Mouse (Mus musculus) forebrain, embryonic 16.5 days (tissue): ENCODE measurements around the gene Tarm1. TPM values are rescaled to one million over a fixed set of nuclear protein-coding genes. Genes with fewer than 3 reads are reported as not detected.

Source experiments
- ATAC-seq: fragments of 200-750 bp; cut with Nextera tagmentation; 2 replicates; pipeline ENCODE4 v1.8.0; 2017; ENCODE audit warnings: mild to moderate bottlenecking, moderate library complexity
- H3K27ac ChIP-seq: fragments of 300-500 bp; sonication (generic); 2 replicates; pipeline ENCODE4 v1.5.1; 2014; ENCODE audit warnings: low read length, control low read depth
- H3K27me3 ChIP-seq: fragments of 300-500 bp; sonication (generic); replicated peaks from 2 replicates; pipeline ENCODE4 v1.6.1; 2014; ENCODE audit warnings: low read length; ENCODE audit not compliant: control insufficient read depth, insufficient read depth
- H3K36me3 ChIP-seq: fragments of 300-500 bp; sonication (generic); 2 replicates; pipeline ENCODE4 v1.6.1; 2014; ENCODE audit not compliant: control insufficient read depth, insufficient read depth
- H3K4me1 ChIP-seq: fragments of 300-500 bp; sonication (generic); replicated peaks from 2 replicates; pipeline ENCODE4 v1.6.1; 2014; ENCODE audit warnings: low read length; ENCODE audit not compliant: control insufficient read depth, insufficient read depth
- H3K4me2 ChIP-seq: fragments of 300-500 bp; sonication (generic); 2 replicates; pipeline ENCODE4 v1.6.1; 2014; ENCODE audit warnings: mild to moderate bottlenecking, low read length, control low read depth
- H3K4me3 ChIP-seq: fragments of 300-500 bp; sonication (generic); replicated peaks from 2 replicates; pipeline ENCODE4 v1.5.1; 2014; ENCODE audit warnings: mild to moderate bottlenecking, low read length, control low read depth
- H3K9ac ChIP-seq: fragments of 300-500 bp; sonication (generic); replicated peaks from 2 replicates; pipeline ENCODE4 v1.6.1; 2014; ENCODE audit warnings: low read depth, low read length, control low read depth
- H3K9me3 ChIP-seq: fragments of 300-500 bp; sonication (generic); 2 replicates; pipeline ENCODE4 v1.6.1; 2016; ENCODE audit warnings: low read length; ENCODE audit not compliant: control insufficient read depth
- WGBS: fragments of 180-500 bp; shearing (Covaris S2); extraction: QIAGEN DNeasy Blood & Tissue Kit; methylation state at CpG from one replicate; pipeline ENCODE4 v1.1.7; 2014; 5-methylcytosine and 5-hydroxymethylcytosine counted together
- polyA plus RNA-seq: library from polyadenylated mRNA; unstranded; fragments of >200 nt; fragmentation: Nextera tagmentation; extraction: Ambion mirVana; gene quantifications from 2 replicates; pipeline ENCODE4 v1.2.1, GENCODE M21; 2015

Tarm1 gene
- polyA plus RNA-seq, 1 experiment from 2014 or later: not detected

DNA sequence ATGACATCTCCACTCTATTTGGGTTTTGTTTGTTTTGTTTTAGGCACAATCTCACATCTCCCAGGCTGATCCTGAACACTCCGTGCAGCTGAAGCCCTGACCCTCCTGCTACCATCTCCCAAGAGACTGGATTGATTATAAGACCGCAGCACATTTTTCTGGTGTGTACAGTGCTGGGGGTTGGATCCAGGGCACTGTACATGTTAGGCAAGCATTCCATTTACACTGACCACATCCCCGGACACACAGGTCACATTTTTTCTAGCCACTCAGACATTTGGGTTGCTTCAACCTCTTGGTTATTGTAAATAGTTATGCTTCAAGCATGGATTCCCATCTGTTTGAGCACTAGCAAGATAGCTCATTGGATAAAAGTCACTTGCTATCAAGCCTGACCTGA, 55.8 kb downstream of the Tarm1 start:
- no peaks in the 10 kb centered on the region for H3K27me3 ChIP-seq
- H3K4me3 ChIP-seq: no peak overlapping the region
- H3K9me3 ChIP-seq: no peaks in the 10 kb centered on the region
- no peak overlapping the region for H3K9ac ChIP-seq
- no peak for ATAC-seq
- H3K4me1 ChIP-seq: no peaks in the 10 kb centered on the region
- no peak overlapping the region for H3K4me2 ChIP-seq
- WGBS: 85% methylated on average over 3 of the region's 3 CpGs
- no peak overlapping the region for H3K27ac ChIP-seq
- H3K36me3 ChIP-seq: no peaks in the 10 kb centered on the region

DNA sequence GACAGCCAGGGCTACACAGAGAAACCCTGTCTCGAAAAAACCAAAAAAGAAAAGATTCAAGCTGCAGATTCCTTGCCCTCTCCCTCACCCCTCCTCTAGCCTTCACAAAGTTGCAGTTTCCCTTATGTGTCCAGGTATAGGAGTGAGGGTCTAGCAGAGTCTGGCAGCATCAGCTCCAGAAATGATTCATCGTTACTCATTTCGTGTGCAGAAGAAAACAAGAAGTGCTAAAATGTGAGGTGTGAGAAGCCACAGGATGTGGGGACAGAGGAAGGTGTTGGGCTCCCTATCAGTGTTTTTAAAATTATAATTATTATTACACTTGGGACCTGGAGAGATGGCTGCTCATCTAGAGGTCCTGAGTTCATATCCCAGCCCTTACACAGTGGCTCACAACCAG, 57.7 kb downstream of the Tarm1 start:
- no peak overlapping the region for H3K4me3 ChIP-seq
- 84% methylated on average over 3 of the region's 3 CpGs for WGBS
- ATAC-seq: no peak
- no peak overlapping the region for H3K27ac ChIP-seq
- no peaks in the 10 kb centered on the region for H3K36me3 ChIP-seq
- H3K9ac ChIP-seq: no peak overlapping the region
- H3K4me1 ChIP-seq: no peaks in the 10 kb centered on the region
- no peaks in the 10 kb centered on the region for H3K9me3 ChIP-seq
- no peaks in the 10 kb centered on the region for H3K27me3 ChIP-seq
- H3K4me2 ChIP-seq: no peak overlapping the region

DNA sequence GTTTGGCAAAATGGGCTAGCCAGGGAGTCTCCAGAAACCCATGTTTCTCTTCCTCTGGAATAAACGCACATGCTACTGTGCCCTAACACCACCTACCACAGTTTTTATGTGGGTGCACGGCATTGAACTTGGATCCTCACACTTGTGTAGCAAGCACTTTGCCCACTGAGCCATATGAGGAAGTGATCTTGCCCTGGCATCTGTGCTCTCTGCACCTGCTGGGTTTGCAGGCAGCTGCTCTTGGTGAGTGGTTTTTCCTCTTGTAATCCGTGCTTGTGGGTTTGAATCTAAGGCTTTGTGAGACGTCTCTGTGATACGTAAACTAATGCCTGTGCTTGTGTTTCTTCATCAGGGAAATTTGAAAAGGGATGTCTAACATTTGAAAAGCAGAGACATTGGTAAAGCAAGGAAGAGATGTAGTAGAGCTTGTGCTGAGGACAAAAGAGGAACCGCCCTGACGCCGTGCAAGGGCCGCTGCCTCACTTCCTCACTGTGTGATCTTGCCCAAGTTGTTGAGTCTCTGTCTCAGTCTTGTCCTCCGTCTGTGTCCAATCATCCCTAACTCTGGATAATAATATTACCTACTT, 59.9 kb downstream of the Tarm1 start:
- Histone ChIP-seq H3K9ac (no peak overlapping the region), H3K4me3 (no peak overlapping the region), H3K27me3 (no peaks in the 10 kb centered on the region), H3K4me1 (no peaks in the 10 kb centered on the region), H3K9me3 (no peaks in the 10 kb centered on the region), H3K4me2 (no peak overlapping the region), H3K36me3 (no peaks in the 10 kb centered on the region), H3K27ac (no peak overlapping the region)
- ATAC-seq: no peak
- whole genome bisulfite sequencing: 80% methylated on average over 10 of the region's 10 CpGs

DNA sequence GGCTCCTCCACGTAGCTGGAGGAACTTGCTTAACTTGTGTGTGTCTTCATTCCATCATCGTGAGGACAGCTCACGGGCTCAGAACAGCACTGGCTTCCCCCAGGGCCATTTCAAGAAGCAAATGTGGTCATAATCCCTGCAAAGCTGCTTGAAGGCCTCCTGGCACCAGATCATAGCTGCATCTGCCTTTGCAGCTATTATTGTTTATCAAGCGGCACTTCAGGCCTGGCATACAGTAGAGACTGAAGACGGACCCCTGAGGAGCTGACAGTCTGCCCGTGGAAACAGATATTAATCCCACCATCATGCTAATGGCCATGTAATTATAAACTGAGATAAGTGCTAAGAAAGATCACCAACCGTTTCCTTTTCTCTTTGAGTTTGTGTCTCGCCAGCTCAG, 61.9 kb downstream of the Tarm1 start:
- 55% methylated on average over 8 of the region's 8 CpGs for WGBS
- ATAC-seq: no peak
- no peaks in the 10 kb centered on the region for H3K27me3 ChIP-seq
- no peak overlapping the region for H3K4me2 ChIP-seq
- no peak overlapping the region for H3K27ac ChIP-seq
- H3K9ac ChIP-seq: no peak overlapping the region
- no peak overlapping the region for H3K4me3 ChIP-seq
- no peaks in the 10 kb centered on the region for H3K4me1 ChIP-seq
- H3K9me3 ChIP-seq: no peaks in the 10 kb centered on the region
- H3K36me3 ChIP-seq: no peaks in the 10 kb centered on the region

DNA sequence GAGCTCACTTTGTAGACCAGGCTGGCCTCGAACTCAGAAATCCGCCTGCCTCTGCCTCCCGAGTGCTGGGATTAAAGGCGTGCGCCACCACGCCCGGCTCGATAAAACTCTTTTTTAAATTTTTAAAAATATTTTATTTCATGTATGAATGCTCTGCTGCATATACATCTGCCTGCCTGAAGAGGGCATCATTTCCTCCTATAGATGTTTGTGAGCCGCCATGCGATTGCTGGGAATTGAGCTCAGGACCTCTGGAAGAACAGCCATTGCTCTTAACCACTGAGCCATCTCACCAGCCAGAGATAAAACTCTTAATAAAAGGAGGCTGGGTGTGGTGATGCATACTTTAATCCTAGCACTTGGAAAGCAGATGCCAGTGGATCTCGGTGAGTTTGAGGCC, 62.4 kb downstream of the Tarm1 start:
- Histone ChIP-seq H3K4me1 (no peaks in the 10 kb centered on the region), H3K27ac (no peak overlapping the region), H3K4me3 (no peak overlapping the region), H3K9me3 (no peaks in the 10 kb centered on the region), H3K4me2 (no peak overlapping the region), H3K27me3 (no peaks in the 10 kb centered on the region), H3K36me3 (no peaks in the 10 kb centered on the region), H3K9ac (no peak overlapping the region)
- ATAC-seq: no peak
- 87% methylated on average over 10 of the region's 11 CpGs for WGBS

DNA sequence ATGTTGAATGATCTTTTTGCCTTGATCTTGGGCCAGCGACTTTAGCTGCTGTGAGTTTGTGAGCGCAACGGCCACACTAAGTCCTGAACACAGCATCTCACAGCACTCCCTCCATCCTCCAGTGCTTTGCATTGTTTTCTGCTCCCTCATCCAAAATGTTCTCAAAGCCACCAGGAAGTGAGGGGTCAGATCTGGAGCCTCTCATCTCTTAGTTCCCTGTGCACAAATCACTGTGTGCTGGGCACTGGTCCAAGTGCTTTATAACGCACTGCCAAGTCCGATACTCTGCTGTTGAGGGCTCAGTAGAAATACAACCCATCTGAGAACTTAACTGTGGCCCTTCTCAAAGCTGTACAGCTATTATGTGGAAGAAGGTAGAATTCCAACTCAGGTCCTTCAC, 64.5 kb downstream of the Tarm1 start:
- Histone ChIP-seq H3K36me3 (no peaks in the 10 kb centered on the region), H3K4me1 (no peaks in the 10 kb centered on the region), H3K9ac (no peak overlapping the region), H3K4me2 (no peak overlapping the region), H3K4me3 (no peak overlapping the region), H3K9me3 (no peaks in the 10 kb centered on the region), H3K27ac (no peak overlapping the region), H3K27me3 (no peaks in the 10 kb centered on the region)
- no peak for ATAC-seq
- 30% methylated on average over 5 of the region's 5 CpGs for WGBS

Other genes with a start within 250 kb of the Tarm1 start
- gene Myadm, start 213.5 kb downstream of the Tarm1 start, polyA plus RNA-seq: 24.3 and 25.4 TPM in 2 replicates
- gene Prkcg, start 213.4 kb downstream of the Tarm1 start, polyA plus RNA-seq: 2.7 and 3.5 TPM in 2 replicates
- 2.8 and 4.3 TPM in 2 replicates for gene Cacng7, start 169.7 kb downstream of the Tarm1 start, polyA plus RNA-seq
- 12.9 and 16.4 TPM in 2 replicates for gene Cacng8, start 111.9 kb downstream of the Tarm1 start, polyA plus RNA-seq
- gene Cacng6, start 78.4 kb downstream of the Tarm1 start, polyA plus RNA-seq: 0.14 TPM in 1 of 2 replicates, not detected in the other
- 0.17 and 0.46 TPM in 2 replicates for gene Oscar, start 113.5 kb upstream of the Tarm1 start, polyA plus RNA-seq
- gene Ndufa3, start 114.7 kb upstream of the Tarm1 start, polyA plus RNA-seq: 314 and 357 TPM in 2 replicates
- 30.4 and 31.9 TPM in 2 replicates for gene Tfpt, start 127.3 kb upstream of the Tarm1 start, polyA plus RNA-seq
- 99.5 and 109 TPM in 2 replicates for gene Prpf31, start 127.4 kb upstream of the Tarm1 start, polyA plus RNA-seq
- gene Cnot3, start 142.6 kb upstream of the Tarm1 start, polyA plus RNA-seq: 42.1 and 47.3 TPM in 2 replicates
- 15.5 and 16.5 TPM in 2 replicates for gene Leng1, start 163.2 kb upstream of the Tarm1 start, polyA plus RNA-seq
- 2.5 and 3.3 TPM in 2 replicates for gene Tmc4, start 174.9 kb upstream of the Tarm1 start, polyA plus RNA-seq
- 240 and 241 TPM in 2 replicates for gene Tsen34, start 190.2 kb upstream of the Tarm1 start, polyA plus RNA-seq
- gene Mboat7, start 190.9 kb upstream of the Tarm1 start, polyA plus RNA-seq: 60.6 and 86.3 TPM in 2 replicates
- gene Rps9, start 201.4 kb upstream of the Tarm1 start, polyA plus RNA-seq: 852 and 923 TPM in 2 replicates
- 0.14 and 0.37 TPM in 2 replicates for gene Pirb, start 217.8 kb upstream of the Tarm1 start, polyA plus RNA-seq